Mouse (Mus musculus) C2C12 (cell line): ENCODE results near the gene Cfap43.

Experiments used
- CEBPB ChIP-seq: IDR thresholded peaks from one replicate; pipeline ENCODE4 v1.6.1; 2011; ENCODE audit warnings: low read depth, mild to moderate bottlenecking, control low read depth, moderate library complexity
- CTCF ChIP-seq: IDR thresholded peaks from one replicate; pipeline ENCODE4 v1.5.1; 2011; ENCODE audit not compliant: control insufficient read depth, insufficient read depth, insufficient read length
- MAX ChIP-seq: IDR thresholded peaks from one replicate; pipeline ENCODE4 v1.6.1; 2011; ENCODE audit warnings: mild to moderate bottlenecking, control low read depth
- USF1 ChIP-seq: IDR thresholded peaks from one replicate; pipeline ENCODE4 v1.6.1; 2011; ENCODE audit warnings: low read depth, mild to moderate bottlenecking, control low read depth, moderate library complexity

GRCm38 (mm10) chr19:47931982-47932638 is 13.0 kb upstream of the Cfap43 start:
- no peak for TF ChIP-seq CEBPB
- TF ChIP-seq CTCF: peak; percentile 14
- no peak for TF ChIP-seq USF1
- no peak for TF ChIP-seq MAX
